Mouse (Mus musculus): ENCODE measurements around the gene Rdh5. TPM values are rescaled to one million over a fixed set of nuclear protein-coding genes. Genes with fewer than 3 reads are reported as not detected.

Rdh5 gene
- polyA plus RNA-seq, 1 experiment from 2014 or later: 13.0 TPM

- Histone ChIP-seq H3K4me2 (replicated peaks; ENCODE audit: low read depth) (peak overlapping the region; percentile 100), H3K9ac (ENCODE audit: low read depth, low read length) (no peak overlapping the region), H3K4me3 (ENCODE audit: low read depth, low read length) (no peak overlapping the region), H3K36me3 (ENCODE audit: control insufficient read depth, insufficient read depth) (peaks cover 4% of the 10 kb centered on the region; the same call in 1 of the 2 replicates), H3K27me3 (replicated peaks; ENCODE audit: control insufficient read depth, insufficient read depth, low read length) (peaks cover 9% of the 10 kb centered on the region; the same call in 1 of the 2 replicates), H3K4me1 (replicated peaks; ENCODE audit: control insufficient read depth, insufficient read depth, low read length) (no peaks in the 10 kb centered on the region), H3K27ac (ENCODE audit: low read depth, low read length) (no peak overlapping the region), H3K9me3 (ENCODE audit: control insufficient read depth) (no peaks in the 10 kb centered on the region)
- 44% methylated on average over 1 of the region's 2 CpGs for WGBS
- TF ChIP-seq CTCF (IDR thresholded peaks at IDR 0.05; ENCODE audit: low read depth): no peak
- no peak for ATAC-seq
Measured at GRCm38 (mm10) chr10:128889846-128890245, 32.8 kb downstream of the Rdh5 start.

- no peak for ATAC-seq
- Histone ChIP-seq H3K36me3 (ENCODE audit: control insufficient read depth, insufficient read depth) (peaks cover 6% of the 10 kb centered on the region; the same call in 1 of the 2 replicates), H3K4me3 (ENCODE audit: low read depth, low read length) (no peak overlapping the region), H3K9ac (ENCODE audit: low read depth, low read length) (no peak overlapping the region), H3K27me3 (replicated peaks; ENCODE audit: control insufficient read depth, insufficient read depth, low read length) (0 out of 2 replicates have a peak, but pooled peaks cover 4% of the 10 kb centered on the region), H3K4me2 (replicated peaks; ENCODE audit: low read depth) (peak overlapping the region; percentile 48), H3K9me3 (ENCODE audit: control insufficient read depth) (no peaks in the 10 kb centered on the region), H3K4me1 (replicated peaks; ENCODE audit: control insufficient read depth, insufficient read depth, low read length) (no peaks in the 10 kb centered on the region), H3K27ac (ENCODE audit: low read depth, low read length) (no peak overlapping the region)
- no peak for TF ChIP-seq CTCF (IDR thresholded peaks at IDR 0.05; ENCODE audit: low read depth)
- WGBS: 10% methylated on average over 6 of the region's 7 CpGs
Measured at GRCm38 (mm10) chr10:128888941-128889827, 33.5 kb downstream of the Rdh5 start.

DNA sequence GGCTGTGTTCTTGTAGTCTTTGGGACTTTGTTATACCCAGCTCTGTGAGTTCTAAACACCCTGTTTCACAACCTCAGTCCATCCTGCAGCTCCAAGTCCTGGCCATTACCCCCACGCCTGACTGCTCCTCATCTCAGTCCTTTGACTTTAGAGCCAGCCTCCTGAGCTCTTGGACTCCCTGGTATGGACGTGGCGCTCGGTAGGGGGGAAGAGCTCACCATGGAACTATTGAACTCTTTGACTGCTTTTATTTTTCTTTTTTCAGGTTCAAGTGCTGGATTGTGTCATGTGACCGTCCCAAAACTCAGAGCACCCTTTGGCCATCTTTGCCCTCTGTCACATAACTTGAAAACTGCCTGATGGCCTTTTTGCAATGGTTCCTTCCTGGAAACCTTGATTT, 40.6 kb downstream of the Rdh5 start:
- Histone ChIP-seq H3K27me3 (replicated peaks; ENCODE audit: control insufficient read depth, insufficient read depth, low read length) (no peaks in the 10 kb centered on the region), H3K9ac (ENCODE audit: low read depth, low read length) (no peak overlapping the region), H3K4me2 (replicated peaks; ENCODE audit: low read depth) (no peak overlapping the region), H3K27ac (ENCODE audit: low read depth, low read length) (no peak overlapping the region), H3K4me3 (ENCODE audit: low read depth, low read length) (no peak overlapping the region), H3K36me3 (ENCODE audit: control insufficient read depth, insufficient read depth) (peaks cover 17% of the 10 kb centered on the region), H3K9me3 (ENCODE audit: control insufficient read depth) (no peaks in the 10 kb centered on the region), H3K4me1 (replicated peaks; ENCODE audit: control insufficient read depth, insufficient read depth, low read length) (no peaks in the 10 kb centered on the region)
- TF ChIP-seq CTCF (IDR thresholded peaks at IDR 0.05; ENCODE audit: low read depth): no peak
- no peak for ATAC-seq
- WGBS: 93% methylated on average over 5 of the region's 5 CpGs

GRCm38 (mm10) chr10:128878811-128879210, 43.9 kb downstream of the Rdh5 start:
- H3K27ac ChIP-seq (ENCODE audit: low read depth, low read length): no peak overlapping the region
- no peak overlapping the region for H3K4me3 ChIP-seq (ENCODE audit: low read depth, low read length)
- H3K27me3 ChIP-seq (replicated peaks; ENCODE audit: control insufficient read depth, insufficient read depth, low read length): no peaks in the 10 kb centered on the region
- WGBS: 86% methylated on average over 2 of the region's 2 CpGs
- ATAC-seq: no peak
- no peak for TF ChIP-seq CTCF (IDR thresholded peaks at IDR 0.05; ENCODE audit: low read depth)
- no peak overlapping the region for H3K9ac ChIP-seq (ENCODE audit: low read depth, low read length)
- no peak overlapping the region for H3K4me2 ChIP-seq (replicated peaks; ENCODE audit: low read depth)
- no peaks in the 10 kb centered on the region for H3K4me1 ChIP-seq (replicated peaks; ENCODE audit: control insufficient read depth, insufficient read depth, low read length)
- H3K36me3 ChIP-seq (ENCODE audit: control insufficient read depth, insufficient read depth): peaks cover 24% of the 10 kb centered on the region
- no peaks in the 10 kb centered on the region for H3K9me3 ChIP-seq (ENCODE audit: control insufficient read depth)

- peaks cover 29% of the 10 kb centered on the region for H3K36me3 ChIP-seq (ENCODE audit: control insufficient read depth, insufficient read depth)
- no peaks in the 10 kb centered on the region for H3K27me3 ChIP-seq (replicated peaks; ENCODE audit: control insufficient read depth, insufficient read depth, low read length)
- no peak overlapping the region for H3K27ac ChIP-seq (ENCODE audit: low read depth, low read length)
- H3K9me3 ChIP-seq (ENCODE audit: control insufficient read depth): no peaks in the 10 kb centered on the region
- H3K4me2 ChIP-seq (replicated peaks; ENCODE audit: low read depth): no peak overlapping the region
- H3K4me3 ChIP-seq (ENCODE audit: low read depth, low read length): no peak overlapping the region
- no peaks in the 10 kb centered on the region for H3K4me1 ChIP-seq (replicated peaks; ENCODE audit: control insufficient read depth, insufficient read depth, low read length)
- TF ChIP-seq CTCF (IDR thresholded peaks at IDR 0.05; ENCODE audit: low read depth): no peak
- no peak for ATAC-seq
- no peak overlapping the region for H3K9ac ChIP-seq (ENCODE audit: low read depth, low read length)
Measured at GRCm38 (mm10) chr10:128878291-128878690, 44.4 kb downstream of the Rdh5 start.

- H3K9ac ChIP-seq (ENCODE audit: low read depth, low read length): no peak overlapping the region
- no peak for ATAC-seq
- H3K4me1 ChIP-seq (replicated peaks; ENCODE audit: control insufficient read depth, insufficient read depth, low read length): no peaks in the 10 kb centered on the region
- no peak overlapping the region for H3K4me3 ChIP-seq (ENCODE audit: low read depth, low read length)
- H3K27ac ChIP-seq (ENCODE audit: low read depth, low read length): no peak overlapping the region
- peaks cover 39% of the 10 kb centered on the region for H3K36me3 ChIP-seq (ENCODE audit: control insufficient read depth, insufficient read depth)
- 78% methylated on average over 3 of the region's 3 CpGs for WGBS
- no peaks in the 10 kb centered on the region for H3K27me3 ChIP-seq (replicated peaks; ENCODE audit: control insufficient read depth, insufficient read depth, low read length)
- no peaks in the 10 kb centered on the region for H3K9me3 ChIP-seq (ENCODE audit: control insufficient read depth)
- TF ChIP-seq CTCF (IDR thresholded peaks at IDR 0.05; ENCODE audit: low read depth): no peak
- H3K4me2 ChIP-seq (replicated peaks; ENCODE audit: low read depth): no peak overlapping the region
Measured at GRCm38 (mm10) chr10:128870341-128870740, 52.3 kb downstream of the Rdh5 start.

Data from intestine, postnatal 0 days (tissue).